Mouse (Mus musculus): ENCODE results near the gene Lrrc49. TPM values are rescaled to one million over a fixed set of nuclear protein-coding genes. Genes with fewer than 3 reads are reported as not detected.

The Lrrc49 gene
- polyA plus RNA-seq, 1 experiment from 2014 or later: 21.9 TPM

GRCm38 (mm10) chr9:60563809-60564208, 124.1 kb downstream of the Lrrc49 start:
- no peaks in the 10 kb centered on the region for H3K27me3 ChIP-seq (ENCODE audit: insufficient read depth, low read length)
- TF ChIP-seq CTCF (IDR thresholded peaks at IDR 0.05; ENCODE audit: low read depth): no peak
- H3K36me3 ChIP-seq (ENCODE audit: insufficient read depth): no peaks in the 10 kb centered on the region
- no peak for ATAC-seq (ENCODE audit: insufficient read depth)
- H3K9ac ChIP-seq: no peak overlapping the region
- H3K4me1 ChIP-seq (ENCODE audit: insufficient read depth): no peaks in the 10 kb centered on the region
- no peak overlapping the region for H3K4me2 ChIP-seq
- DNase-seq: no peak
- no peak overlapping the region for H3K4me3 ChIP-seq (ENCODE audit: low read depth, low read length)
- no peak overlapping the region for H3K27ac ChIP-seq (ENCODE audit: low read depth)
- WGBS: 91% methylated on average over 7 of the region's 7 CpGs
- H3K9me3 ChIP-seq (ENCODE audit: low read depth, low read length): no peaks in the 10 kb centered on the region

GRCm38 (mm10) chr9:60562443-60563371, 125.3 kb downstream of the Lrrc49 start:
- Histone ChIP-seq H3K9ac (no peak overlapping the region), H3K27me3 (ENCODE audit: insufficient read depth, low read length) (no peaks in the 10 kb centered on the region), H3K9me3 (ENCODE audit: low read depth, low read length) (no peaks in the 10 kb centered on the region), H3K4me1 (ENCODE audit: insufficient read depth) (no peaks in the 10 kb centered on the region), H3K36me3 (ENCODE audit: insufficient read depth) (no peaks in the 10 kb centered on the region), H3K4me3 (ENCODE audit: low read depth, low read length) (no peak overlapping the region), H3K27ac (ENCODE audit: low read depth) (no peak overlapping the region), H3K4me2 (peak overlapping the region; percentile 41)
- DNase-seq: peak; percentile 76
- peak; percentile 65 for ATAC-seq (ENCODE audit: insufficient read depth)
- TF ChIP-seq CTCF (IDR thresholded peaks at IDR 0.05; ENCODE audit: low read depth): peak; percentile 67
- 42% methylated on average over 20 of the region's 20 CpGs for whole genome bisulfite sequencing

DNA sequence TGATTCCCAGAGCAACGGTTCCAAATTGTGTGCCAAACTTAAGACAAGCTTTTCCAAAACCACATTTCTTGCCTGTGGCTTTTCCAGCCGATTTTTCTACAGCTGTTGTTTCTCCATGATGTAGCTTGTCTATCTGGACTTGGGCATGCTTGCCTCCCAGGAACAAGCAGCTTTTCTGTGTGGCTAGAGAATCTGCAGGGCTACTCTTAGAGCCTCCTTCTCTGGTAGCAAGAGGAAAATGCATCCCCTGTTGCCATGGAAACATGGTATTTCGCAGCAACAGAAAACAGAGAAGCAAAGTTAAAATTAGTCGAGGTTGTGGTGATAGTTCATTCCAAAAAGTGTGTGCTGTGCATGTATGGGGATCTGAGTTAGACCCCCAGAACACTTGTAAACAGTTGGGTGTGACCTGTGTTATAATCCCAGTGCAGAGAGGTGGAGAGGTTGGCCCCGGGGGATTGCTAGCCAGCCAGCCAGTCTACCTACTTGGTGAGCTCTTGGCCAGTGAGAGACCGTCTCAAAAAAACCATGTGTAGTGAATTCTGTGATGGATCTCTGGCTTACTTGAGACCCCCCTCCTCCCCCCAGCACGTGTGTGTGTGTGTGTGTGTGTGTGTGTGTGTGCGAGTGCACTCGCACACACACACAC, 126.2 kb downstream of the Lrrc49 start:
- H3K4me2 ChIP-seq: no peak overlapping the region
- no peaks in the 10 kb centered on the region for H3K36me3 ChIP-seq (ENCODE audit: insufficient read depth)
- DNase-seq (peak; percentile 46), ATAC-seq (ENCODE audit: insufficient read depth) (no peak)
- no peak for TF ChIP-seq CTCF (IDR thresholded peaks at IDR 0.05; ENCODE audit: low read depth)
- H3K4me3 ChIP-seq (ENCODE audit: low read depth, low read length): no peak overlapping the region
- H3K4me1 ChIP-seq (ENCODE audit: insufficient read depth): no peaks in the 10 kb centered on the region
- H3K27ac ChIP-seq (ENCODE audit: low read depth): no peak overlapping the region
- no peaks in the 10 kb centered on the region for H3K9me3 ChIP-seq (ENCODE audit: low read depth, low read length)
- H3K27me3 ChIP-seq (ENCODE audit: insufficient read depth, low read length): no peaks in the 10 kb centered on the region
- WGBS: 58% methylated on average over 9 of the region's 9 CpGs
- H3K9ac ChIP-seq: no peak overlapping the region

- no peaks in the 10 kb centered on the region for H3K4me1 ChIP-seq (ENCODE audit: insufficient read depth)
- no peak for TF ChIP-seq CTCF (IDR thresholded peaks at IDR 0.05; ENCODE audit: low read depth)
- no peaks in the 10 kb centered on the region for H3K9me3 ChIP-seq (ENCODE audit: low read depth, low read length)
- no peaks in the 10 kb centered on the region for H3K36me3 ChIP-seq (ENCODE audit: insufficient read depth)
- no peak overlapping the region for H3K9ac ChIP-seq
- no peak overlapping the region for H3K4me3 ChIP-seq (ENCODE audit: low read depth, low read length)
- no peak overlapping the region for H3K4me2 ChIP-seq
- H3K27ac ChIP-seq (ENCODE audit: low read depth): no peak overlapping the region
- 65% methylated on average over 3 of the region's 3 CpGs for WGBS
- DNase-seq (no peak), ATAC-seq (ENCODE audit: insufficient read depth) (no peak)
- H3K27me3 ChIP-seq (ENCODE audit: insufficient read depth, low read length): no peaks in the 10 kb centered on the region
Observed at GRCm38 (mm10) chr9:60558507-60558906, 129.5 kb downstream of the Lrrc49 start.

- H3K27ac ChIP-seq (ENCODE audit: low read depth): no peak overlapping the region
- H3K4me3 ChIP-seq (ENCODE audit: low read depth, low read length): no peak overlapping the region
- no peak for ATAC-seq (ENCODE audit: insufficient read depth)
- no peaks in the 10 kb centered on the region for H3K36me3 ChIP-seq (ENCODE audit: insufficient read depth)
- H3K9me3 ChIP-seq (ENCODE audit: low read depth, low read length): no peaks in the 10 kb centered on the region
- no peaks in the 10 kb centered on the region for H3K4me1 ChIP-seq (ENCODE audit: insufficient read depth)
- whole genome bisulfite sequencing: 91% methylated on average over 4 of the region's 4 CpGs
- no peak for DNase-seq
- no peak overlapping the region for H3K4me2 ChIP-seq
- peak; percentile 51 for TF ChIP-seq CTCF (IDR thresholded peaks at IDR 0.05; ENCODE audit: low read depth)
- no peaks in the 10 kb centered on the region for H3K27me3 ChIP-seq (ENCODE audit: insufficient read depth, low read length)
- no peak overlapping the region for H3K9ac ChIP-seq
Observed at GRCm38 (mm10) chr9:60551238-60551637, 136.7 kb downstream of the Lrrc49 start.

DNA sequence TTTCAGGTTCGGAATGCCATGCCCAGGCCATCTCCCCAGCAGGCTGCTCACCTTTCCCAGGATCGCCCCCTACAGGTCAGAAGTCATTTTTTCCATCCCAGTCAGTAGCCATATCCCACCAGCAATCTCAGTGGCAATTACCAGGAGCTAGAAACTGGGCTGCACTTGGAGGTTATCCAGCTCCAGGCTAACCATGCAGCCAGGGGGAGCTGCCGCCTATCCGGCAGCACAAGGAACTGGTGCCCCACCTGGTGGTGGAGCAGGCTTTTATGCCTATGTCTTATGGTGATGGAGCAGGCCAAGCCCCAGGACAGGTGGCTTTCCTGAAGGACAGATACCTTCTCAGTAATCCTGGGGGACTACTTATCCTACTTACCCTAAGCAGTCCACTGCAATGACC, 139.8 kb downstream of the Lrrc49 start:
- no peak overlapping the region for H3K9ac ChIP-seq
- H3K4me1 ChIP-seq (ENCODE audit: insufficient read depth): peaks cover 3% of the 10 kb centered on the region; the same call in 1 of the 2 replicates
- ATAC-seq (ENCODE audit: insufficient read depth): peak; percentile 49; the same call in 1 of the 2 replicates
- H3K4me3 ChIP-seq (ENCODE audit: low read depth, low read length): no peak overlapping the region
- H3K27me3 ChIP-seq (ENCODE audit: insufficient read depth, low read length): no peaks in the 10 kb centered on the region
- 22% methylated on average over 4 of the region's 4 CpGs for WGBS
- TF ChIP-seq CTCF (IDR thresholded peaks at IDR 0.05; ENCODE audit: low read depth): peak; percentile 85
- no peaks in the 10 kb centered on the region for H3K9me3 ChIP-seq (ENCODE audit: low read depth, low read length)
- no peaks in the 10 kb centered on the region for H3K36me3 ChIP-seq (ENCODE audit: insufficient read depth)
- H3K4me2 ChIP-seq: no peak overlapping the region
- DNase-seq: peak; percentile 81
- no peak overlapping the region for H3K27ac ChIP-seq (ENCODE audit: low read depth)

GRCm38 (mm10) chr9:60546169-60546568, 141.8 kb downstream of the Lrrc49 start:
- no peak for DNase-seq
- Histone ChIP-seq H3K27me3 (ENCODE audit: insufficient read depth, low read length) (no peaks in the 10 kb centered on the region), H3K4me3 (ENCODE audit: low read depth, low read length) (no peak overlapping the region), H3K4me1 (ENCODE audit: insufficient read depth) (peaks cover 3% of the 10 kb centered on the region; the same call in 1 of the 2 replicates), H3K36me3 (ENCODE audit: insufficient read depth) (no peaks in the 10 kb centered on the region), H3K4me2 (no peak overlapping the region), H3K9ac (no peak overlapping the region), H3K27ac (ENCODE audit: low read depth) (no peak overlapping the region), H3K9me3 (ENCODE audit: low read depth, low read length) (no peaks in the 10 kb centered on the region)
- TF ChIP-seq CTCF (IDR thresholded peaks at IDR 0.05; ENCODE audit: low read depth): no peak
- 75% methylated on average over 2 of the region's 2 CpGs for WGBS
- no peak for ATAC-seq (ENCODE audit: insufficient read depth)

All from lung, embryonic 14.5 days (tissue).